Mouse (Mus musculus) G1E (cell line): ENCODE data around the gene Taar8c. TPM values are rescaled to one million over a fixed set of nuclear protein-coding genes. Genes with fewer than 3 reads are reported as not detected.
"Not testable (repeated sequence)": the region's sequence is repeated elsewhere in the genome, so short reads cannot be mapped to it uniquely, and the experiment has no call there.

Experiments used
- ATAC-seq: 2 replicates; pipeline ENCODE4 v1.8.0; 2016; ENCODE audit warnings: mild to moderate bottlenecking; ENCODE audit not compliant: insufficient number of reproducible peaks, poor library complexity, low FRiP score, severe bottlenecking; ENCODE audit errors: extremely low read depth
- DNase-seq: peaks from one replicate; pipeline ENCODE4 v3.0.0; 2012; ENCODE audit warnings: low spot score
- H3K27me3 ChIP-seq: 2 replicates; pipeline ENCODE4 v1.6.1; 2012; ENCODE audit warnings: mild to moderate bottlenecking, low read length, inconsistent platforms; ENCODE audit not compliant: insufficient read depth
- H3K36me3 ChIP-seq: replicated peaks from 2 replicates; pipeline ENCODE3; 2012; ENCODE audit warnings: mild to moderate bottlenecking, inconsistent platforms
- H3K4me1 ChIP-seq: 2 replicates; pipeline ENCODE4 v1.6.1; 2012; ENCODE audit warnings: low read depth, low read length, inconsistent platforms, mixed read lengths; ENCODE audit not compliant: insufficient read depth
- H3K4me3 ChIP-seq: 2 replicates; pipeline ENCODE4 v1.5.1; 2012; ENCODE audit warnings: low read depth, mild to moderate bottlenecking, inconsistent platforms, low read length, moderate library complexity, mixed read lengths
- H3K9me3 ChIP-seq: replicated peaks from 2 replicates; pipeline ENCODE4 v1.6.1; 2012; ENCODE audit warnings: inconsistent platforms
- CTCF ChIP-seq: IDR thresholded peaks from 2 replicates; pipeline ENCODE4 v1.5.1; 2012; ENCODE audit warnings: low read depth, low read length, inconsistent platforms, mixed read lengths
- GATA1 ChIP-seq: IDR thresholded peaks from 2 replicates; pipeline ENCODE4 v1.6.1; 2012; ENCODE audit warnings: borderline replicate concordance, low read length, inconsistent platforms, mixed read lengths
- GATA2 ChIP-seq: IDR thresholded peaks from 2 replicates; pipeline ENCODE4 v1.6.1; 2012; ENCODE audit warnings: low read depth, low read length, inconsistent platforms, borderline replicate concordance
- POLR2AphosphoS5 ChIP-seq: IDR thresholded peaks from 2 replicates; pipeline ENCODE4 v1.6.1; 2012; ENCODE audit warnings: low read depth, low read length, inconsistent platforms; ENCODE audit not compliant: insufficient replicate concordance
- TAL1 ChIP-seq: conservative IDR thresholded peaks from 2 replicates; pipeline ENCODE4 v1.6.1; 2012; ENCODE audit warnings: low read depth, low read length, inconsistent platforms, mixed read lengths
- polyA plus RNA-seq: library from polyadenylated mRNA; stranded (reverse); fragments of >175 nt; gene quantifications from 2 replicates; pipeline ENCODE4 v1.2.3, GENCODE M21; 2012
- total RNA-seq, 2 experiments: library from RNA; stranded (forward) in 1 of 2; stranded (reverse) in 1 of 2; fragments of 200-1000 nt in 1 of 2; fragments of >200 nt in 1 of 2; fragmentation: Nextera tagmentation in 1 of 2; gene quantifications; 2 replicates each; pipeline ENCODE4 v1.2.3; 2014 to 2017

Taar8c gene
- total and polyA plus RNA-seq, 3 experiments, result not detected

DNA sequence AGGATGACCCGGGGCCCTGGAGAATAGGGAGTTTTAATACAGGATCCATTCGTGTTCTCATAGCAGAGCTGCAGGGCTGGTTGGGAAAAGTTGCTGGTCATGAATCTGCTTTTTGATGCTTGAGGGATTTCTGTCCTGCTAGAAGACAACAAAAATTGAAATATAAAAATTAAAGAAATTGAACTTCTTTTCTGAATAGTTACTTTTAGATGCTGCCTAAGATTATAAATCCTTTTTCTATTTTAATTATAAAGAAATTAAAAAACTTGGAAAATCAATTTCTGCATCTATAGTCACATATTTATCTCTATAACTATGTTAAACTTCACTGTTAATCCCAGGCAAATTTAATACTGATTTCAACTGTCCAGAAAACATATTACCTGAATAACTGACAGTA is 9.5 kb downstream of the Taar8c start, which contains the start of gene Taar8b:
Taar8b (minus strand) TSS at position 101 of the 400 bp plus-strand sequence.
- H3K9me3 ChIP-seq, result no peaks in the 10 kb centered on the region
- no peak within 1 kb of the TSS for H3K4me3 ChIP-seq
- ATAC-seq (no peak), DNase-seq (no peak)
- no peaks in the 10 kb centered on the region for H3K36me3 ChIP-seq
- TF ChIP-seq TAL1 (no peak), GATA2 (no peak), GATA1 (no peak), POLR2AphosphoS5 (no peak), CTCF (no peak)
- H3K4me1 ChIP-seq, result no peaks in the 10 kb centered on the region
- H3K27me3 ChIP-seq, result no peaks in the 10 kb centered on the region

DNA sequence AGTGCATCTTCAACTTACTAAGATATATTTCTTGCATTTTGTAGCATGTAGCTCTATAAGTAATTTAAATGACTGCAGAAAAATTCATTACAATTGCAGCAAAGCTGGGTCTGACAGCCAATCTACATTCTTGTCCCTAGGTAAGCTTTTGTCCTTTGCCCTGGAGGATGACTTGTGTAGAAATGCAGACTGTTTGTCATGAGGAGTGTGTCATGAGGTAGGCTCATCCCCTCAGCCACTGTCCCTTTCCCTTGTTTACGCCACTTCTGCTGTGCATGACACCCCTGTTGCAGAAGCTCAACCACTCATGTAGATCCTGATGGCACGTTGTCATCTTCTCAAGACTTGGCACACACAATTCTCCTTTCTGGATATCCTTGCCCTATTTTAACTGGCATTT is 14.5 kb downstream of the Taar8c start:
- TF ChIP-seq CTCF (no peak), GATA2 (no peak), GATA1 (no peak), POLR2AphosphoS5 (no peak), TAL1 (no peak)

DNA sequence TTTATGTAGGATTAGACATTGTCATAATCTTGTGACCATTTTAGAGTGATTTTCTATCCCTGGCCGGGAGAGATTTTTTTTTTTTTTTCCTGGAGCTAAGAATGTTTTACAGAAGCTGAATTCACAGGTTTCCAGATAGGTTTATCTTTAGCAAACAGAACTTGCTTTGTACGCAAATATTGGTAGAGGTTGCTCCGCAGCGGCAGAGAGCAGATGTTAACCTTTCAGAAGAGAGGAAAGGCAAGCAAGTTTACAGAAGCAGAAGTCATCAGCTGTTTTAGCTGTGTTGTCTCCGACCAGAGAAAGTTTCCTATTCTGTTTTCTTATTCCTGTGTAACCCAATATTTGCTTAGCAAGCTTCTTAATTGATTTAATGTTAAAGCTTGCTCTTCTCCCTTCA is 15.2 kb downstream of the Taar8c start:
- no peak overlapping the region for H3K4me3 ChIP-seq
- no peaks in the 10 kb centered on the region for H3K27me3 ChIP-seq
- H3K9me3 ChIP-seq, result no peaks in the 10 kb centered on the region
- no peak for TF ChIP-seq TAL1
- TF ChIP-seq GATA1, result no peak
- TF ChIP-seq GATA2, result no peak
- TF ChIP-seq CTCF, result no peak
- H3K4me1 ChIP-seq, result no peaks in the 10 kb centered on the region
- ATAC-seq (no peak), DNase-seq (no peak)
- no peaks in the 10 kb centered on the region for H3K36me3 ChIP-seq

More for the DNA sequence above, 14.5 kb downstream of the Taar8c start:
- no peak for DNase-seq
- Histone ChIP-seq H3K4me3 (no peak overlapping the region), H3K4me1 (no peaks in the 10 kb centered on the region), H3K36me3 (no peaks in the 10 kb centered on the region), H3K27me3 (no peaks in the 10 kb centered on the region), H3K9me3 (no peaks in the 10 kb centered on the region)
- ATAC-seq, result no peak

DNA sequence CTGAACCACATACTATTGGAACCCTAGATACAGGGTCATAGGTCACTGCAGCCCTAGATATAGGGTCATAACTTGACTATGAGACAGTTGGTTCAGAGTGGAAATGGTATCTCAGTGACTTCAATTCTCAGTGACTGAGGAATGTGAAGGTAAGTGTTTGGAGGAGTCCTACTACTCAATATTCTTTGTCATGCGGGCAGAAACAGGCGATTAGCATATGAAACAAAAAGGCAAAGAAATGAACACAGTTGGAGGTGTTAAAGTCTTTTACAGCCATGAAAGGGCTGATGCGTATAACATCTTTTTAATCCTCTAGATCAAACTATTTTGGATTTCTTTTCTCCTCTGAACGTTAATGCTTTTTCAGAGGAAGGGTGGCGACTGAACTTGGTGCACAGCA is 15.8 kb downstream of the Taar8c start:
- DNase-seq, result no peak
- no peaks in the 10 kb centered on the region for H3K27me3 ChIP-seq
- no peak for TF ChIP-seq GATA2
- TF ChIP-seq POLR2AphosphoS5, result no peak
- no peak for TF ChIP-seq GATA1
- no peak for TF ChIP-seq TAL1
- TF ChIP-seq CTCF, result no peak
- no peak overlapping the region for H3K4me3 ChIP-seq
- no peak for ATAC-seq
- no peaks in the 10 kb centered on the region for H3K9me3 ChIP-seq
- no peaks in the 10 kb centered on the region for H3K4me1 ChIP-seq
- H3K36me3 ChIP-seq, result no peaks in the 10 kb centered on the region

DNA sequence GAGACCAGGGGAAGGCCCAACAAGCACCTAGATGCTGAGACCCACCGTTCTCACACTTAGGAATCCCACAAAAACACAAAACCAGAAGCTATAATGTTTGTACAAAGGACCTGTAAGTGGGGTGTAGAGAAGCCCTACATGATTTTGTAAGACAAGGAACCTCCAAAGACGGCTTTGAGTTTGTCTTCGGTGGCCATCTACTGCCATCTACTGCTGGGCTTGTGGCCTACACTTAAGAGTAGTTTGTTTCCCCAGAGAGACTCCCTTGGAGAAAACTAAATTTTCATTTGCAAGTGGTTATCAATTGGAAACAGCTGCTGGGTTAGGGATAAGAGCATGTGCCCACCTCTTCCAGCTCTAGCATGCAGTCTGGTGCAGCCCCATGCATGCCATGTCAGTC is 21.5 kb downstream of the Taar8c start:
- Histone ChIP-seq H3K9me3 (no peaks in the 10 kb centered on the region), H3K4me3 (no peak overlapping the region), H3K27me3 (no peaks in the 10 kb centered on the region), H3K4me1 (no peaks in the 10 kb centered on the region), H3K36me3 (no peaks in the 10 kb centered on the region)
- DNase-seq, result no peak
- TF ChIP-seq GATA1 (no peak), POLR2AphosphoS5 (no peak), GATA2 (no peak), TAL1 (no peak), CTCF (no peak)
- ATAC-seq, result no peak

DNA sequence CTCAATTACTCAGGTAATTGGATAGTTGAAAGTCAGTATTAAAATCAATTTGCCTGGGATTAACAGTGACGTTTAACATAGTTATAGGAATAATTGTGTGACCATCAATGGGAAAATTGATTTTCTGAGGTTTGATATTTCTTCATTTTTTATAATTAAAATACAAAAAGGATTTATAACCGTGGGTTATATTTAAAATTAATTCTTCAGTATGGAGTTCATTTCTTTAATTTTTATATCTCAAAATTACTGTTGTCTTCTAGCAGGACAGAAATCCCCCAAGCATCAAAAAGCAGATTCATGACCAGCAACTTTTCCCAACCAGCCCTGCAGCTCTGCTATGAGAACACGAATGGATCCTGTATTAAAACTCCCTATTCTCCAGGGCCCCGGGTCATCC is 25.5 kb downstream of the Taar8c start, which contains the start of gene Taar8a:
Taar8a (plus strand) TSS at position 301 of the 400 bp plus-strand sequence.
- not testable (repeated sequence) for H3K4me3 ChIP-seq, DNase-seq

DNA sequence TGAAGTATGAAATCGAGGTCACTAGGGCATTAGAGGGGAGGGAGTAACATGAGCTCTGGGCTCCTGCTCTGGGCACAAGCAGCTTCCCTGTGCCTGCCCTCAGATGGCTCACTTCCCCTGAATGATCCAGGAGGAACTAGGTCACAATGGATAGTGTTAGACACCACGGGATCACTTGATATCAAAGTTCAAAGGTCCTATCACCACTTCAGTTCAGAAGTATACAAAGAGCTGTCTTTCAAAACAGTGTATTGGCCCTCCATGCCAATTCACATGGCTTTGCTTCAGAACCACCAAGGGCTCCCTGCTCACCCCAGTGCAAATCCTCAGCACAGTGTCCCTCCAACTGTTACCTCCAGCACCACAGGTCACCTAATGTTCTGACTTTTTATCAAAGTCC is 27.0 kb downstream of the Taar8c start:
- not testable (repeated sequence) for DNase-seq, ATAC-seq

More for the DNA sequence above, 25.5 kb downstream of the Taar8c start, which contains the start of gene Taar8a:
- H3K4me1 ChIP-seq, H3K27me3 ChIP-seq, H3K9me3 ChIP-seq, ATAC-seq, H3K36me3 ChIP-seq: not testable (repeated sequence)

DNA sequence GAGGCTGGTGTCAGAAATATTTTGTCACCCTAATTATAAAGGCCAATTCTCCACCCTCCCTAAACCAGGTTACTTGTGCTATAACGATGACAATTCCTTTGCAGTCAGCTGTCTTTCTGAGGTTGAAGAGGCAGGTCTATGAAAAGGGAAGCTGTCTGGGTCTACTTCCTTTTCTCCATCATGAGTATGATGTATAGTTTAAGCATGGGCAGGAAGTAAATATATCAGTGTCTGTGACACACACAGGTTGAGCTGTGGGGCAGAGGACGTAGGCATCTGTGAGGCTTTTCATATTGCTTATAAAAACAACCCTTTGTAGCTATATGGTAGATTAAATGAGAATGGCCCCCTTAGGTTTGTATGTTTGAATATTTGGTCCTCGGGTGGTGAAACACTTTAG is 42.7 kb downstream of the Taar8c start:
- H3K4me1 ChIP-seq, result no peaks in the 10 kb centered on the region
- no peaks in the 10 kb centered on the region for H3K36me3 ChIP-seq
- ATAC-seq (no peak), DNase-seq (no peak)
- no peaks in the 10 kb centered on the region for H3K27me3 ChIP-seq
- TF ChIP-seq GATA2 (no peak), POLR2AphosphoS5 (no peak), CTCF (no peak), GATA1 (no peak), TAL1 (no peak)
- no peak overlapping the region for H3K4me3 ChIP-seq
- H3K9me3 ChIP-seq, result no peaks in the 10 kb centered on the region

More for the DNA sequence above, 27.0 kb downstream of the Taar8c start:
- H3K36me3 ChIP-seq, H3K4me1 ChIP-seq, H3K4me3 ChIP-seq, H3K27me3 ChIP-seq, H3K9me3 ChIP-seq: not testable (repeated sequence)
